Mouse (Mus musculus) brain, adult 10 weeks (tissue): ENCODE results near the gene Cep19. TPM values are rescaled to one million over a fixed set of nuclear protein-coding genes. Genes with fewer than 3 reads are reported as not detected.

Experiments used
- polyA plus RNA-seq: library from polyadenylated mRNA; stranded (reverse); fragments of 350-450 nt; fragmentation: Illumina TruSeq; extraction: RNeasy Lipid Tissue Mini Kit (QIAGEN cat#74804); gene quantifications from one replicate; pipeline ENCODE4 v1.2.3, GENCODE M21; 2015; ENCODE audit warnings: low read depth, low replicate concordance

Cep19 gene
- 96.5 TPM for polyA plus RNA-seq

DNA sequence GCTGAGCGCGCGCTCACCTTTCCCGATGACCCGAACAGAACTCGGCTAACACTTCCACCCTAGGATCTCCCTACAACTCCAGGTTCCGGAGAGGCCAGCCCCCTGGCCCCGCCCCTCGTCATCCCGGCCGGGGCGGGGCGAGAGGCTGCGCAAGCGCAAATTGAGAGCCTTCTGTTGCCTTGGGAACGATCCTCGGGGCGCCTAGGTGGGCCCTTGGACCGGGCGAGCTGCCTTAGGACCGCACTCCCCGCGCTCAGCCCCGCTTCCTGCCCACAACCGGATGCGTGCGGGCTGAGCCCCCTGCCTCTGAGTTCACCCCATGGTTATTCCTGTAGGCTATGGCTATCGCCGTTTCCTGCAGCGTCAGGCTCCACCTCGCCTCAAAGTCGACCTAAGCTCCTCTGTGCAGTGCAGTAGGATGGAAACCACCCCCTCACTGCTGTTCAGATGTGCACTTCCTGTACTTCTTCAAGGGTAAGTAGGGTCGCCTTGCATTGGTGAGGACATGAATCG, at the start of gene Cep19, which contains the start of gene Pigx:
Cep19 (plus strand) TSS at position 163 of the 513 bp plus-strand sequence.
Pigx (minus strand) TSS at position 103 of the 513 bp plus-strand sequence.

DNA sequence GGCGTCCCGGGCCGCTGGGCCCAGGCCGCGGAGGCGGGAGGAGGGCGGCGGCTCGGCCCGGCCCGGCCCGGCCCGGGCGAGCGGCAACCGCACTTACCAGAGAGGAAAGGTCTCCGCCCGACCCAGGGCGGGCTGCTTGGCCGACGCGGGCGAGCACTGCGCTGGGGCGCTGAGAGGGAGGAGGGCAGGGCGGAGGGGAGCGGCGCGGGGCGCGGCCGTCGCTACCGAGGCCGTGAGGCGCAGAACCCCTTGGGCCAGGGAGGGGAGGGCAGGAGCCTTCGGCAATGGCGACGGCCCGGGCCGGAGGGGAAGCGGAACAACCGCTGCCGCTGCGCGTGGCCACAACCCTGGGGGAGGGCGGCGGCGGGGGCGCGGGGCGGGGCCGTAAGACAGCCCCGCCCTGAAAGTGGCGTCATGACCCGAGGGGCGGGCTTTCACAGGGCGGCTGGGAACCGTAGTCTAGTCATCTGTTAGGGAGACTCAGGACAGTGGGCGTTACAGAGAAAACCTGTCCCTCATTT, 20.5 kb upstream of the Cep19 start, which contains the start of gene Pak2:
Pak2 (minus strand) TSS at position 352 of the 521 bp plus-strand sequence.

Other genes starting within 250 kb of the Cep19 start
- gene Meltf, start 221.0 kb upstream of the Cep19 start, polyA plus RNA-seq = 0.58 TPM
- gene Pigz, start 165.9 kb upstream of the Cep19 start, polyA plus RNA-seq = 20.3 TPM
- 48.2 TPM for gene 0610012G03Rik, start 151.3 kb upstream of the Cep19 start, polyA plus RNA-seq
- gene Ncbp2, start 151.3 kb upstream of the Cep19 start, polyA plus RNA-seq = 63.4 TPM
- gene Senp5, start 96.5 kb upstream of the Cep19 start, polyA plus RNA-seq = 31.2 TPM
- gene Pak2, start 20.5 kb upstream of the Cep19 start, polyA plus RNA-seq = 21.2 TPM
- gene Pigx, start 60 bp upstream of the Cep19 start, polyA plus RNA-seq = 36.6 TPM
- 5.6 TPM for gene Nrros, start 65.8 kb downstream of the Cep19 start, polyA plus RNA-seq
- not detected for gene Bex6, start 80.0 kb downstream of the Cep19 start, polyA plus RNA-seq
- gene Fbxo45, start 147.4 kb downstream of the Cep19 start, polyA plus RNA-seq = 34.5 TPM
- 18.7 TPM for gene Wdr53, start 147.4 kb downstream of the Cep19 start, polyA plus RNA-seq
- not detected for gene Smco1, start 171.7 kb downstream of the Cep19 start, polyA plus RNA-seq
- 25.9 TPM for gene Rnf168, start 177.7 kb downstream of the Cep19 start, polyA plus RNA-seq
- 13.6 TPM for gene Ubxn7, start 232.5 kb downstream of the Cep19 start, polyA plus RNA-seq